Mouse (Mus musculus) megakaryocyte, embryonic 14.5 days (primary cell): ENCODE measurements around the gene Cfi. TPM values are rescaled to one million over a fixed set of nuclear protein-coding genes. Genes with fewer than 3 reads are reported as not detected.
A peak's percentile ranks its signal among the peaks of the same experiment; 100 is the strongest.

Experiments used
- H3K27me3 ChIP-seq: replicated peaks from 2 replicates; pipeline ENCODE3; 2012; ENCODE audit warnings: inconsistent platforms
- H3K36me3 ChIP-seq: replicated peaks from 2 replicates; pipeline ENCODE3; 2012; ENCODE audit warnings: low read length, inconsistent platforms, mixed read lengths
- H3K4me1 ChIP-seq: 2 replicates; pipeline ENCODE4 v1.6.1; 2012; ENCODE audit warnings: inconsistent platforms
- H3K4me3 ChIP-seq: replicated peaks from 2 replicates; pipeline ENCODE3; 2012; ENCODE audit warnings: moderate library complexity, mild to moderate bottlenecking, inconsistent platforms
- H3K9me3 ChIP-seq: 2 replicates; pipeline ENCODE4 v1.6.1; 2012; ENCODE audit warnings: inconsistent platforms
- FLI1 ChIP-seq: IDR thresholded peaks from 2 replicates; pipeline ENCODE4 v1.6.1; 2012; ENCODE audit warnings: low read length, inconsistent platforms, mixed read lengths
- GATA1 ChIP-seq: IDR thresholded peaks from 3 replicates; pipeline ENCODE4 v1.6.1; 2012; ENCODE audit warnings: mixed read lengths, low read length, inconsistent platforms, borderline replicate concordance
- polyA plus RNA-seq: library from polyadenylated mRNA; stranded (reverse); fragments of >175 nt; gene quantifications from 2 replicates; pipeline ENCODE4 v1.2.3, GENCODE M21; 2012; ENCODE audit warnings: low replicate concordance; ENCODE audit not compliant: insufficient read depth

Gene Cfi
- polyA plus RNA-seq, 1 experiment = not detected

DNA sequence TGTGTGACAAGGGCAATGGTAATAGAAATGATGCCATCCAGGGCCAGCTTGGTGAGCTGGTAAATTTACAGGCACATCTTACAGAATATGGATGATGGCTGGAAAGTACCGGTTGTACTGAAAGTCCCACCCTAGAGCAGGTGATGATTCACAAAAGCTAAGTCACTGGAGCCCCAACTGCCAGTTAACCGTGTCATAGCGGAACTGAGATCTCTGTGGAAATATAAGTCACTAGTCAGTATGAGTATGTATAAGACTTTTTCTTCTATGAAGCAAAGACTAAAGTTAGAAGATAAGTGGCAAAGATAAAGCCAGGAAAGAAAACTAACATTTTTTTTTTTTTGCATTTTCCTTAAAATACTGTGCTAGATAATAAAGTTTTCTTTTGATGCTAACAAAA lies 57.5 kb downstream of the Cfi start:
- H3K36me3 ChIP-seq = peaks cover 84% of the 10 kb centered on the region
- TF ChIP-seq GATA1 (no peak), FLI1 (no peak)
- no peak overlapping the region for H3K4me3 ChIP-seq
- H3K27me3 ChIP-seq = no peaks in the 10 kb centered on the region
- no peaks in the 10 kb centered on the region for H3K9me3 ChIP-seq
- peaks cover 35% of the 10 kb centered on the region for H3K4me1 ChIP-seq

DNA sequence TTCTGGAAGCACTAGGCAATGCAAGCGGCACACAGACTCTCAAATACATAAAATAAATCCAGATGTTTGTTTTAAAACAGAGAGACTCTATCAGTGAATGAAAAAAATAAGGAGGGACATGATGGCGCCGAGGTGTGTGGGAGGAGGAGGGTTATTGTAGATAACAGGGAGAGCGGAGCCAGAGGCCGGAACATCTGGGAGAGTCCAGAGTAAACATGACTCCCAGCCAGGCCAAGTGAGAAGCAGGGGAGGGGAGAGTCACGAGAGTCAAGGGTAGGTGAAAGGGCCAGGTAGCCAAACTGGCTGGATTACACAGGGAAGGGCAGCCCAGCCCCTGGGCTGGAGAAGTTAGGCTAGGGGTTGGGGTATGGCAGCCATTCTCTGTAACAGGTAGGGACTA lies 60.9 kb downstream of the Cfi start:
- no peaks in the 10 kb centered on the region for H3K27me3 ChIP-seq
- no peaks in the 10 kb centered on the region for H3K9me3 ChIP-seq
- TF ChIP-seq FLI1 = no peak
- TF ChIP-seq GATA1 = no peak
- no peak overlapping the region for H3K4me3 ChIP-seq
- H3K4me1 ChIP-seq = peaks cover 60% of the 10 kb centered on the region
- H3K36me3 ChIP-seq = peaks cover 67% of the 10 kb centered on the region

DNA sequence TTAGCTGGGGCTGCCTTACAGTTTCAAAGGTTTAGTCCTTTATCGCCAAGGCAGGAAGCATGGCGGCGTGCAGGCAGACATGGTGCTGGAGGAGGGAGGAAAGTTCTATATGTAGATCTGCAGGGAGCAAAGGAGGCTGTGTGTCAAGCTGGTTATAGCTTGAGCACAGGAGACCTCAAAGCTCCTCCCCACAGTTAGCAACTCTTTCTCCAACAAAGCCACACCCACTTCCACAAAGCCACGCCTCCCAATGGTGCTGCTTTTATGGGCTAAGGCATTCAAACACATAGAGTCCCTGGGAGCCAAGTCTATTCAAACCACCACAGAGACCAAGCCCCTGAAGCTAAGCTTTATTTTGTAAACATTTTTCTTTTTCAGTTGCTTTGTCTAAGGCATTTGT lies 63.2 kb downstream of the Cfi start:
- Histone ChIP-seq H3K36me3 (peaks cover 55% of the 10 kb centered on the region), H3K4me3 (no peak overlapping the region), H3K9me3 (no peaks in the 10 kb centered on the region), H3K4me1 (peaks cover 74% of the 10 kb centered on the region), H3K27me3 (no peaks in the 10 kb centered on the region)
- no peak for TF ChIP-seq FLI1
- no peak for TF ChIP-seq GATA1

DNA sequence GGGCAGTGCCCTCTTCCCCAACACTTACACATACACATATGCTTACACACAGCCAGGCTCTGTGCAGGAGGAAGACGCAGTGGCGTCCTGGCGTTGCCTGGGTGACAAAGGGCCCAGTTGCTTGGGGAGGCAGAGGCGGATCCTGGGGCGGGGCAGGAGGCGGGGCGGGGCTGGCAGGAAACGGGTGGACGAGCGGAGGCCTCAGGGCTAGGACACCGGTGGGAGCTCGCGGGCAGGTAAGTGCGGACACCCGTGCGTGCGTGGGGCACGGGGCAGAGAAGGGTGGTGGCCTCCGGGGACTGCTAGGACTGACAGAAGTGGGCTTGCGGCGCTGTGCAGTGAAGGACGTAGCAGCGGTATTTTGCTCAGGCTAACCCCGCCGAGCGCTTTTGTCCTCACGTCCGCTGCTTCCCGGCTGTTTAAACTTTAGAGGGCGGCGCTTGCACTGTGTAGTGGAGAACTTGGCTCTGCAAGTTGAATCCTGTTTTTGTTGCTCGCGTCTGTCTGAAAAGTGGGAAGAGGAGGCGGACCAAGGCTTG lies 65.7 kb downstream of the Cfi start, which contains the start of gene Casp6:
TSS of gene Casp6 (plus strand) at position 155 of the 539 bp plus-strand sequence.
- TF ChIP-seq FLI1 (no peak), GATA1 (no peak)
- Histone ChIP-seq H3K9me3 (no peaks in the 10 kb centered on the region), H3K27me3 (no peaks in the 10 kb centered on the region), H3K4me1 (peaks cover 80% of the 10 kb centered on the region), H3K36me3 (peaks cover 56% of the 10 kb centered on the region), H3K4me3 (peak within 1 kb of the TSS; percentile 98)

DNA sequence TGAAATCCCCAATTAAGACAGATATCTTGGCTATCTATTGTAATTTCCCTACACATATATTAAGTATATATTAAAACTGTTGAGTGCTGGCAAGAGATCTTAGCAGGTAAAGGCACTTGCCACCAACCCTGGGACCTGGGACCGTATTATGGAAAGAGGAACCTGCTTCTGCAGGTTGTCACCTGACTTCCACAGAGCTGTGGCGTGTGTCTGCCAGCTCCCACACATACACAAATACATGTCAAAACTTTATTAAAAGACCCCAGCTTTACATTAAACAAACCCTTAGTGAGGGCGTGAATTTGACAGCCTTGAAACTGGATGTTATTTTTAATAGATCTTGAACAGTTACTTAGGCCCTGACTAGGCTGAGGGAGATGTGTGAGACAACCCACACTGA lies 67.7 kb downstream of the Cfi start:
- no peaks in the 10 kb centered on the region for H3K9me3 ChIP-seq
- H3K4me1 ChIP-seq = peaks cover 60% of the 10 kb centered on the region
- H3K36me3 ChIP-seq = peaks cover 58% of the 10 kb centered on the region
- no peaks in the 10 kb centered on the region for H3K27me3 ChIP-seq
- no peak for TF ChIP-seq FLI1
- no peak for TF ChIP-seq GATA1
- no peak overlapping the region for H3K4me3 ChIP-seq

DNA sequence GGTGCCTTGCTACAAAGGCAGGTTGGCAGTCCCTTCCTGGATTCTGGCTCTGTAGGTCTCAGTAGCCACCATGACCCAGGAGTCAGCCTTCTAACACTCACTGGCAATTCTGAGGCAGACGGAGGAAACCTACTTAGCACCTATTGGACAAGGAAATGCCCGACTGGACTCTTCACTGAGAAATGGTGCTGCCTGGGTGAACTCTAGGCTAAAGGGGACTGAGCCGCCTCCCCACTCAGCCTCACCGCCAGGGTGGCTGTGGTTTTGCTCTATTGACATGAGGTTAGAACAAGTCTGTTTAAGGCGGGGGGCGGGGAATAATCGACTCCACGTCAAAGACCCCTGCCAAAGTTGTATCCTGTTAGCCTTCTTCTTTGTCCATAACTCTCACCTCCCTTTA lies 68.2 kb downstream of the Cfi start:
- Histone ChIP-seq H3K4me3 (no peak overlapping the region), H3K27me3 (no peaks in the 10 kb centered on the region), H3K36me3 (peaks cover 58% of the 10 kb centered on the region), H3K9me3 (no peaks in the 10 kb centered on the region), H3K4me1 (peaks cover 55% of the 10 kb centered on the region)
- TF ChIP-seq GATA1 = no peak

DNA sequence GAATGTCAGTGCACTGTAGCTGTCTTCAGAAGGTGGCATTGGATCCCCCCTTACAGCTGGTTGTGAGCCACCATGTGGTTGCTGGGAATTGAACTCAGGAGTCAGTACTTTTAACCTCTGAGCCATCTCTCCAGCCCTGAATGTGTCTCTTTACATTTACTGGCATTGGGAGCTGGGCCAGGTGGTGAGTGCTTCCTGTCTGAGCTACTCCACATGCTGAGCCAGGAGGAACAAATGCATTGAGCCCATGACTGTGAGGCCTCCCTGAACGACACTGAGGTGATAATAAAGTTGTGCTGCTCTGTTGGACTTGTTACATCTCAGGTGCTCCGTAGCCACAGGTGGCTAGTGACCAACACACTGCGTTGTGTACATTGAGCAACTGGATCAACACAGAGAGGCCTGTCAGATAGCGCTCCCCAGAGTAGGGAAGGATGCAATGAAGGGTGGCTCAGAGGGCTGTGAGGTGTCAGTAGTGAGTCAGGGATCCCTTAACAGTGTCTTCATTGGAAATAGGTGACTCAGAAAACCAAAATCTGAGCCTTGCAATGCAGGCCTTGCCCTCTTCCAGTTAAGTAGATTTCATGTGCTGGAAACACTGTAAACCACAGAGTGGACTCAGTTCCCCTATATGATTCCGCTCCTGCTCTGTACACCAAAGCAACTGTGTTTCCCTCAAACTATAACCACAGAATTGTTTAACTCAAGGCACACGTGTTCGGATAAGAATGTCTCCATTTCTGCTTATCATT lies 68.9 kb downstream of the Cfi start:
- H3K9me3 ChIP-seq = no peaks in the 10 kb centered on the region
- peak overlapping the region; percentile 59 for H3K4me3 ChIP-seq
- no peak for TF ChIP-seq FLI1
- no peak for TF ChIP-seq GATA1
- H3K4me1 ChIP-seq = peaks cover 50% of the 10 kb centered on the region
- peaks cover 62% of the 10 kb centered on the region for H3K36me3 ChIP-seq
- no peaks in the 10 kb centered on the region for H3K27me3 ChIP-seq

DNA sequence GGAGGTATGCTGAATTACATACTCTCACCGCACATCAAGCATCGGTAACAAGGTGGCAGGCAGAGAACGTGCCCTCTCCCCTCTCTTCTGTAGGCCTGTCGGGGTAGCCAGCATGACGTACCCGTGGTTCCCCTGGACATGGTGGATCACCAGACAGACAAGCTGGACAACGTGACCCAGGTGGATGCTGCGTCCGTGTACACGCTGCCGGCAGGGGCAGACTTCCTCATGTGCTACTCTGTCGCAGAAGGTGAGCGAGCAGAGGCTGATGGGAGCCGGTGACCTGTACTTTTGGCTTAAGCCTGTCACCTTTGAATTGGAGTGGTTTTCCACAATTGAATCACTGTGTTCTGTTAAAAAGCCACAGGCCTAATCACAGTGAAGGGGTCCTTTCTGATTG lies 76.3 kb downstream of the Cfi start:
- TF ChIP-seq GATA1 (no peak), FLI1 (no peak)
- Histone ChIP-seq H3K9me3 (no peaks in the 10 kb centered on the region), H3K4me3 (no peak overlapping the region), H3K27me3 (no peaks in the 10 kb centered on the region), H3K36me3 (peaks cover 78% of the 10 kb centered on the region), H3K4me1 (no peaks in the 10 kb centered on the region)

DNA sequence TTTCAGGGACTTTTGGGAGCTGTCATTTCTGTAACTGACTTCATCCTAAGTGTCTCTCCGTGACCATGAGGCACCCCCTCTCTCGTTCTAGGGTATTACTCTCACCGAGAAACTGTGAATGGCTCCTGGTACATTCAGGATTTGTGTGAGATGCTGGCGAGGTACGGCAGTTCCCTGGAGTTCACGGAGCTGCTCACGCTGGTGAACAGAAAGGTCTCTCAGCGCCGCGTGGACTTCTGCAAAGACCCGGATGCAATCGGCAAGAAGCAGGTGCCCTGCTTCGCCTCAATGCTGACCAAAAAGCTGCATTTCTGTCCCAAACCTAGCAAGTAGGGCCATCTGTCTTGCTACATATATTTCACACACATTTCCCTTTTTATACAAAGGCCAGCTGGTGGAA lies 77.6 kb downstream of the Cfi start:
- no peak overlapping the region for H3K4me3 ChIP-seq
- peaks cover under 1% of the 10 kb centered on the region; the same call in 1 of the 2 replicates for H3K4me1 ChIP-seq
- H3K9me3 ChIP-seq = no peaks in the 10 kb centered on the region
- TF ChIP-seq GATA1 (no peak), FLI1 (no peak)
- peaks cover 69% of the 10 kb centered on the region for H3K36me3 ChIP-seq
- no peaks in the 10 kb centered on the region for H3K27me3 ChIP-seq

DNA sequence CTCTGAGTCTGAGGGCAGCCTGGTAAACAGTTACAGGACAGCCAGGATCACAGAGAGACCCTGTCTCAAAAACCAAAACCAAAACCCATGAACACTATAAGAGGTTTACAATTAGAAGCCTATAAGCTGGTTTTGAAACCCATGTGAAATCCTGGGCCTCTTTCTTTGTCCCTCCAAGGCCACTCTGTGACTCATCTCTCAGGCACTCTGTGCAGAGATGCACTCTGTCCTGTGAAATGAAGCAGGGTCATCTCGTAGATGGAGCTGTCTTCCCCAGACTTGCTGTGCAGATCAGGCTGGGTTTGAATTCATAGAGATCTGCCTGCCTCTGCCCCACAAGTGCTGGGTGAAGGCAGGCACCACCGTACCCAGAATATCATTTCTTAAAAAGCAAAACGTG lies 81.7 kb downstream of the Cfi start:
- no peak for TF ChIP-seq GATA1
- TF ChIP-seq FLI1 = no peak
- Histone ChIP-seq H3K36me3 (peaks cover 27% of the 10 kb centered on the region), H3K27me3 (no peaks in the 10 kb centered on the region), H3K9me3 (no peaks in the 10 kb centered on the region), H3K4me3 (no peak overlapping the region), H3K4me1 (peaks cover 4% of the 10 kb centered on the region; the same call in 1 of the 2 replicates)

DNA sequence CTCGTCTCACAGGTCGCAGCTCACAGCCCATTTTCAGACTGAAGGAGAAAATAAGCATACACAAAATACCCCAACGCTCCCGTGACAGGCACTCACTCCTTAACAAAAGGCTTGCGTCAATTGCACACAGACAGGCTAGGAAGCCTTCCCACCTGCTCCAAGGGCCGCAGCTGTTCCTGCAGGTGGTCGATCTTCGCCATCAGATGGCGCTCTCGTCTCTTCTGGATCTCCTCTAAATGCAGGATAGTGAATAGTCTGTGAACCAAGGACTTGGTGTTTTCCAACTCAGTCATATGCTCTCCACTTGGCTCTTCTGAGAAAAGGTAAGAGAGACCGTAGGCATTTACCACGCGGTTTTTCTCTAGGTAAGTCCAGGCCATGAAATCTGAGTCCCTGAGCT lies 82.8 kb downstream of the Cfi start:
- H3K27me3 ChIP-seq = no peaks in the 10 kb centered on the region
- H3K9me3 ChIP-seq = no peaks in the 10 kb centered on the region
- no peak overlapping the region for H3K4me3 ChIP-seq
- H3K4me1 ChIP-seq = peaks cover 4% of the 10 kb centered on the region; the same call in 1 of the 2 replicates
- H3K36me3 ChIP-seq = peaks cover 17% of the 10 kb centered on the region
- TF ChIP-seq FLI1 = no peak
- TF ChIP-seq GATA1 = no peak
